Mouse (Mus musculus) cerebellum, adult (tissue): ENCODE measurements at regions not wholly inside any gene's neighbourhood (a gene's known extent, or its start where the extent isn't known, plus 50 kb on each side); places are given as distances from the start of the nearest gene placed in this dataset.

Source experiments
- ATAC-seq: cut with Nextera tagmentation; 2 replicates; pipeline ENCODE4 v1.9.2; 2017; ENCODE audit warnings: mild to moderate bottlenecking, moderate library complexity, mixed read lengths; ENCODE audit not compliant: insufficient number of reproducible peaks, low FRiP score, low TSS enrichment

GRCm38 (mm10) chr9:89793018-89793417 is 54.7 kb upstream of the Ankrd34c start:
- no peak for ATAC-seq

GRCm38 (mm10) chr9:89789926-89790325 is 51.7 kb upstream of the Ankrd34c start:
- ATAC-seq, result no peak

GRCm38 (mm10) chr9:89788651-89789050 is 50.4 kb upstream of the Ankrd34c start:
- ATAC-seq, result no peak
